Mouse (Mus musculus) ES-E14 (cell line): ENCODE results near the gene Dkkl1. TPM values are rescaled to one million over a fixed set of nuclear protein-coding genes. Genes with fewer than 3 reads are reported as not detected.

Experiments used
- DNase-seq: peaks from one replicate; pipeline ENCODE4 v3.0.0-alpha.2; 2013; ENCODE audit warnings: low read depth, low spot score
- H3K27ac ChIP-seq: 2 replicates; pipeline ENCODE4 v1.5.1; 2012; ENCODE audit warnings: low read depth, mild to moderate bottlenecking, low read length, moderate library complexity, mixed read lengths; ENCODE audit not compliant: poor library complexity, insufficient read depth, severe bottlenecking
- H3K36me3 ChIP-seq: 2 replicates; pipeline ENCODE4 v1.6.1; 2012; ENCODE audit warnings: mild to moderate bottlenecking, low read length, moderate library complexity, mixed read lengths; ENCODE audit not compliant: control insufficient read depth, poor library complexity, insufficient read depth, severe bottlenecking
- H3K4me1 ChIP-seq, 2 experiments: fragments of 150-350 bp in 1 of 2; sonication (generic) in 1 of 2; 2 replicates each; pipeline ENCODE4 v1.6.1; 2012; ENCODE audit warnings: low read length in 2 of 2, mild to moderate bottlenecking in 1 of 2, mixed read lengths in 1 of 2; ENCODE audit not compliant: control insufficient read depth in 2 of 2, insufficient read depth in 2 of 2, poor library complexity in 1 of 2
- H3K4me3 ChIP-seq, 2 experiments: fragments of 150-350 bp in 1 of 2; sonication (generic) in 1 of 2; 2 replicates each; pipeline ENCODE4 v1.5.1; 2012; ENCODE audit warnings: low read length in 2 of 2, low read depth in 1 of 2, mild to moderate bottlenecking in 1 of 2, mixed read lengths in 1 of 2; ENCODE audit not compliant: insufficient read depth in 1 of 2, poor library complexity in 1 of 2, severe bottlenecking in 1 of 2
- H3K9ac ChIP-seq: 2 replicates; pipeline ENCODE4 v1.6.1; 2012; ENCODE audit warnings: low read depth, mild to moderate bottlenecking, low read length, mixed read lengths; ENCODE audit not compliant: poor library complexity, insufficient read depth, severe bottlenecking
- H3K9me3 ChIP-seq: fragments of 150-350 bp; sonication (generic); 2 replicates; pipeline ENCODE4 v1.6.1; 2012; ENCODE audit warnings: low read depth, mild to moderate bottlenecking, low read length; ENCODE audit not compliant: control insufficient read depth, insufficient read depth
- CHD2 ChIP-seq: IDR thresholded peaks from 2 replicates; pipeline ENCODE4 v1.6.1; 2014; ENCODE audit warnings: mild to moderate bottlenecking, low read depth, low read length, inconsistent platforms
- HCFC1 ChIP-seq: IDR thresholded peaks from 2 replicates; pipeline ENCODE4 v1.6.1; 2012; ENCODE audit warnings: low read length, inconsistent platforms, borderline replicate concordance; ENCODE audit not compliant: insufficient read depth
- MAFK ChIP-seq: IDR thresholded peaks from 2 replicates; pipeline ENCODE4 v1.6.1; 2014; ENCODE audit warnings: mild to moderate bottlenecking, low read depth, low read length, inconsistent platforms; ENCODE audit not compliant: insufficient read depth
- ZC3H11A ChIP-seq: IDR thresholded peaks from 2 replicates; pipeline ENCODE4 v1.6.1; 2012; ENCODE audit warnings: low read depth, mild to moderate bottlenecking, inconsistent platforms, low read length, borderline replicate concordance
- ZNF384 ChIP-seq: IDR thresholded peaks from 2 replicates; pipeline ENCODE4 v1.6.1; 2012; ENCODE audit warnings: low read depth, low read length, inconsistent platforms
- in situ Hi-C, 2 experiments: fragments of 600-800 bp; cut with MboI; formaldehyde crosslinking; loops; one replicate each; pipeline ENCODE4 v1.15.1; 2025; ENCODE audit warnings: low sequenced_read_pairs in 2 of 2, inconsistent platforms in 1 of 2; ENCODE audit not compliant: unreplicated experiment in 2 of 2
- total RNA-seq: library from RNA; depleted of rRNA; stranded (reverse); fragments of 300-350 nt; gene quantifications from 2 replicates; pipeline ENCODE4 v1.2.3, GENCODE M21; 2012

Dkkl1 gene
- total RNA-seq, 1 experiment, result 6.9 TPM

- H3K36me3 ChIP-seq, result peaks cover 47% of the 10 kb centered on the region
- no peak overlapping the region for H3K9ac ChIP-seq
- H3K4me1 ChIP-seq, result peaks cover 0 to 11% of the 10 kb centered on the region in 2 experiments; a peak in 2 of 4 replicates
- no peak overlapping the region for H3K27ac ChIP-seq
- TF ChIP-seq ZNF384, result no peak
- TF ChIP-seq CHD2, result no peak
- no peak for TF ChIP-seq HCFC1
- no peak for TF ChIP-seq ZC3H11A
- TF ChIP-seq MAFK, result no peak
- H3K4me3 ChIP-seq, result no peak overlapping the region
- in situ Hi-C loops, result no loop called here
- DNase-seq, result no peak
- no peaks in the 10 kb centered on the region for H3K9me3 ChIP-seq
These were observed 12.9 kb upstream of the Dkkl1 start for GRCm38 (mm10) chr7:45224826-45225225.

- Histone ChIP-seq H3K9me3 (no peaks in the 10 kb centered on the region), H3K9ac (no peak overlapping the region), H3K4me1 (peaks cover 0 to 19% of the 10 kb centered on the region in 2 experiments; a peak in 2 of 4 replicates), H3K27ac (no peak overlapping the region), H3K36me3 (peaks cover 55% of the 10 kb centered on the region), H3K4me3 (no peak overlapping the region)
- no peak for DNase-seq
- no peak for TF ChIP-seq HCFC1
- no peak for TF ChIP-seq ZC3H11A
- TF ChIP-seq MAFK, result no peak
- no peak for TF ChIP-seq ZNF384
- in situ Hi-C loops, result no loop called here
These were observed 9.7 kb upstream of the Dkkl1 start for GRCm38 (mm10) chr7:45221680-45222079.

- TF ChIP-seq MAFK (no peak), HCFC1 (no peak), ZC3H11A (no peak), ZNF384 (no peak), CHD2 (no peak)
- peak overlapping the region; percentile 78 for H3K27ac ChIP-seq
- H3K9me3 ChIP-seq, result no peaks in the 10 kb centered on the region
- peaks cover 30% of the 10 kb centered on the region for H3K36me3 ChIP-seq
- H3K9ac ChIP-seq, result peak overlapping the region; percentile 93
- H3K4me1 ChIP-seq, result peaks cover 1 to 23% of the 10 kb centered on the region in 2 experiments; a peak in 2 of 4 replicates
- in situ Hi-C loops, result no loop called here
- DNase-seq, result peak; percentile 79
- peak overlapping the region; percentile 70 to 89 for H3K4me3 ChIP-seq
These were observed 4.7 kb upstream of the Dkkl1 start for GRCm38 (mm10) chr7:45216442-45217183.

- Histone ChIP-seq H3K9me3 (no peaks in the 10 kb centered on the region), H3K27ac (peak within 1 kb of the TSS; percentile 78), H3K4me1 (peaks cover 4 to 27% of the 10 kb centered on the region in 2 experiments; a peak in 2 of 4 replicates), H3K4me3 (peak within 1 kb of the TSS; percentile 70 to 89), H3K36me3 (peaks cover 29% of the 10 kb centered on the region), H3K9ac (peak within 1 kb of the TSS; percentile 93)
- DNase-seq, result peak; percentile 69
- TF ChIP-seq HCFC1 (no peak), ZNF384 (no peak), MAFK (no peak), CHD2 (no peak), ZC3H11A (no peak)
- in situ Hi-C loops, result no loop called here
These were observed 3.9 kb upstream of the Dkkl1 start, which contains the start of gene Tead2 for GRCm38 (mm10) chr7:45215673-45216441. Tead2 (plus strand) TSS chr7:45215753.
